8 mouse cellular contexts compared by ENCODE assay signal in genomic region chr7:73422223-73423113, GRCm38 (mm10). TPM values are rescaled to one million over a fixed set of nuclear protein-coding genes. Genes with fewer than 3 reads are reported as not detected.
DNase-seq lines count a peak whose midpoint lies in the region; ATAC-seq and TF ChIP-seq lines count a peak whose summit lies in the region.
"Had no signal": no experiment of that assay in that cellular context is flagged by ENCODE, and none has a peak within 500 bp of the region (broad histone marks: within the 10 kb centered on the region; RNA-seq: fewer than 3 reads in every experiment).

No protein-coding gene starts in this region.

- peaks cover 18% of the 10 kb centered on the region; the same call in 1 of the 2 replicates for H3K4me1 ChIP-seq in embryonic fibroblast, embryonic 13.5 days (ENCODE audit: control insufficient read depth, insufficient read depth, low read length)

- DNase-seq in MN1 (ENCODE audit: low spot score), result peak; percentile 77
- DNase-seq in brain, adult 2 months (ENCODE audit: low read depth, low spot score), result peak; percentile 90
- DNase-seq in layer of hippocampus, postnatal 10 days (ENCODE audit: low spot score in 2 of 2), result peak; percentile 89 to 90
- peak; percentile 86 for DNase-seq in lung, postnatal 36 days
- peak; percentile 80 for DNase-seq in right cerebral cortex, postnatal 25 days

- TF ChIP-seq CTCF in embryonic fibroblast, embryonic 13.5 days (IDR thresholded peaks at IDR 0.05; ENCODE audit: borderline replicate concordance, insufficient read depth, low read length), result peak; percentile 79

- H3K4me3 ChIP-seq in embryonic fibroblast, embryonic 13.5 days (ENCODE audit: insufficient read depth, low read length), result no peak overlapping the region
- H3K4me3 ChIP-seq: neural tube, embryonic 12.5 days had no signal

- peak; percentile 65 to 74 for ATAC-seq in hematopoietic stem cell, adult 5-6 weeks (replicated peaks in 1 of 2; ENCODE audit: insufficient read depth in 1 of 2, low FRiP score in 2 of 2, low TSS enrichment in 1 of 2, low read depth in 1 of 2, poor library complexity in 2 of 2, severe bottlenecking in 2 of 2)

- no peak for TF ChIP-seq POLR2A in embryonic fibroblast, embryonic 13.5 days (IDR thresholded peaks at IDR 0.05; ENCODE audit: low read depth, low read length)

- H3K27ac ChIP-seq in embryonic fibroblast, embryonic 13.5 days (ENCODE audit: insufficient read depth, low read length), result peak overlapping the region; percentile 2; the same call in 1 of the 2 replicates
- H3K27ac ChIP-seq: neural tube, embryonic 12.5 days had no signal

RNA-seq across cellular contexts. Expression of gene Rgma, which starts 47.2 kb away (rescaled TPM):
- 12.6 and 19.3 TPM in 2 replicates for polyA plus RNA-seq in embryonic fibroblast, embryonic 13.5 days (2011; ENCODE audit: insufficient read length, low read depth, missing spikeins)
- total RNA-seq in hematopoietic stem cell, adult 5-6 weeks (2017), result not detected in 2 replicates
- 100 to 1,000 TPM; 111 to 128 TPM for total RNA-seq in layer of hippocampus, postnatal 10 days (2021)

Comparison
In these comparisons a context has a peak if more than half of its experiments do, and no peak if none do; other contexts are left out.
1. RNA of gene Rgma, which starts 47.2 kb away (total RNA-seq): 111 to 128 TPM in layer of hippocampus, postnatal 10 days; not detected in hematopoietic stem cell, adult 5-6 weeks; every median in the first group is over 100 times any median in the second.
2. Peak in every context shown above with its lines, with median percentiles within 50 percentile points of each other: DNase-seq.